Mouse (Mus musculus) liver, embryonic 12.5 days (tissue): ENCODE data around the gene Tmem184c. TPM values are rescaled to one million over a fixed set of nuclear protein-coding genes. Genes with fewer than 3 reads are reported as not detected.
A peak's percentile ranks its signal among the peaks of the same experiment; 100 is the strongest.

ENCODE experiments used
- ATAC-seq: fragments of 200-750 bp; cut with Nextera tagmentation; 2 replicates; pipeline ENCODE4 v1.8.0; 2017; ENCODE audit warnings: moderate number of reproducible peaks, mild to moderate bottlenecking, moderate library complexity
- H3K27ac ChIP-seq: fragments of 300-500 bp; sonication (generic); 2 replicates; pipeline ENCODE4 v1.5.1; 2016; ENCODE audit warnings: mild to moderate bottlenecking
- H3K27me3 ChIP-seq: fragments of 300-500 bp; sonication (generic); replicated peaks from 2 replicates; pipeline ENCODE4 v1.6.1; 2016; ENCODE audit warnings: mild to moderate bottlenecking, moderate library complexity
- H3K36me3 ChIP-seq: fragments of 300-500 bp; sonication (generic); 2 replicates; pipeline ENCODE4 v1.6.1; 2016; ENCODE audit warnings: mild to moderate bottlenecking, moderate library complexity
- H3K4me1 ChIP-seq: fragments of 300-500 bp; sonication (generic); 2 replicates; pipeline ENCODE4 v1.6.1; 2016
- H3K4me2 ChIP-seq: fragments of 300-500 bp; sonication (generic); 2 replicates; pipeline ENCODE4 v1.6.1; 2016; ENCODE audit warnings: mild to moderate bottlenecking, moderate library complexity
- H3K4me3 ChIP-seq: fragments of 300-500 bp; sonication (generic); 2 replicates; pipeline ENCODE4 v1.5.1; 2016; ENCODE audit warnings: mild to moderate bottlenecking, moderate library complexity
- H3K9ac ChIP-seq: fragments of 300-500 bp; sonication (generic); 2 replicates; pipeline ENCODE4 v1.6.1; 2016; ENCODE audit warnings: mild to moderate bottlenecking, moderate library complexity
- H3K9me3 ChIP-seq: fragments of 300-500 bp; sonication (generic); replicated peaks from 2 replicates; pipeline ENCODE4 v1.6.1; 2016; ENCODE audit warnings: mild to moderate bottlenecking, moderate library complexity
- WGBS: fragments of 180-500 bp; shearing (Covaris S2); methylation state at CpG from one replicate; pipeline ENCODE4 v1.1.7; 2016; ENCODE audit not compliant: insufficient replicate concordance; 5-methylcytosine and 5-hydroxymethylcytosine counted together
- polyA plus RNA-seq: library from polyadenylated mRNA; unstranded; fragments of >200 nt; fragmentation: Nextera tagmentation; extraction: Ambion mirVana; gene quantifications from 2 replicates; pipeline ENCODE4 v1.2.1, GENCODE M21; 2016

Tmem184c gene
- 7.8 and 8.4 TPM in 2 replicates for polyA plus RNA-seq

GRCm38 (mm10) chr8:77610374-77610969 lies at the start of gene Tmem184c:
Gene Tmem184c, minus strand, starts transcription at chr8:77610698.
- Histone ChIP-seq H3K4me2 (peak within 1 kb of the TSS; percentile 80), H3K27ac (no peak within 1 kb of the TSS), H3K9me3 (no peaks in the 10 kb centered on the region), H3K4me1 (peaks cover 18% of the 10 kb centered on the region; the same call in 1 of the 2 replicates), H3K4me3 (peak within 1 kb of the TSS; percentile 63), H3K27me3 (no peaks in the 10 kb centered on the region; the same call in 1 of the 2 replicates), H3K36me3 (peaks cover 3% of the 10 kb centered on the region; the same call in 1 of the 2 replicates), H3K9ac (peak within 1 kb of the TSS; percentile 57)
- ATAC-seq: peak; percentile 88
- WGBS: under 1% methylated on average over 36 of the region's 36 CpGs

GRCm38 (mm10) chr8:77659534-77660080 lies 49.1 kb upstream of the Tmem184c start:
- 64% methylated on average over 4 of the region's 4 CpGs for WGBS
- no peak overlapping the region for H3K27ac ChIP-seq
- no peaks in the 10 kb centered on the region for H3K9me3 ChIP-seq
- H3K4me3 ChIP-seq: no peak overlapping the region
- ATAC-seq: no peak
- no peaks in the 10 kb centered on the region for H3K36me3 ChIP-seq
- H3K4me2 ChIP-seq: no peak overlapping the region
- H3K9ac ChIP-seq: no peak overlapping the region
- no peaks in the 10 kb centered on the region for H3K4me1 ChIP-seq
- no peaks in the 10 kb centered on the region for H3K27me3 ChIP-seq

- Histone ChIP-seq H3K4me3 (no peak overlapping the region), H3K4me2 (no peak overlapping the region), H3K9ac (no peak overlapping the region), H3K4me1 (no peaks in the 10 kb centered on the region), H3K27me3 (no peaks in the 10 kb centered on the region), H3K9me3 (no peaks in the 10 kb centered on the region), H3K36me3 (no peaks in the 10 kb centered on the region), H3K27ac (no peak overlapping the region)
- ATAC-seq: no peak
- WGBS: 60% methylated on average over 3 of the region's 3 CpGs
Observed at GRCm38 (mm10) chr8:77658356-77658755, 47.9 kb upstream of the Tmem184c start.

GRCm38 (mm10) chr8:77650646-77651190 lies 40.2 kb upstream of the Tmem184c start:
- H3K27me3 ChIP-seq: no peaks in the 10 kb centered on the region
- H3K9me3 ChIP-seq: no peaks in the 10 kb centered on the region
- H3K36me3 ChIP-seq: no peaks in the 10 kb centered on the region
- no peak overlapping the region for H3K27ac ChIP-seq
- H3K9ac ChIP-seq: no peak overlapping the region
- WGBS: 52% methylated on average over 1 of the region's 1 CpGs
- no peaks in the 10 kb centered on the region for H3K4me1 ChIP-seq
- H3K4me2 ChIP-seq: no peak overlapping the region
- ATAC-seq: no peak
- no peak overlapping the region for H3K4me3 ChIP-seq

- Histone ChIP-seq H3K9ac (no peak overlapping the region), H3K9me3 (no peaks in the 10 kb centered on the region), H3K27ac (no peak overlapping the region), H3K4me3 (no peak overlapping the region), H3K36me3 (no peaks in the 10 kb centered on the region), H3K27me3 (no peaks in the 10 kb centered on the region), H3K4me1 (no peaks in the 10 kb centered on the region), H3K4me2 (no peak overlapping the region)
- no peak for ATAC-seq
- 66% methylated on average over 5 of the region's 5 CpGs for WGBS
Observed at GRCm38 (mm10) chr8:77640093-77640839, 29.8 kb upstream of the Tmem184c start.

- ATAC-seq: no peak
- no peak overlapping the region for H3K9ac ChIP-seq
- H3K4me3 ChIP-seq: no peak overlapping the region
- no peaks in the 10 kb centered on the region for H3K4me1 ChIP-seq
- H3K4me2 ChIP-seq: no peak overlapping the region
- H3K9me3 ChIP-seq: no peaks in the 10 kb centered on the region
- 77% methylated on average over 3 of the region's 3 CpGs for WGBS
- no peak overlapping the region for H3K27ac ChIP-seq
- no peaks in the 10 kb centered on the region for H3K36me3 ChIP-seq
- H3K27me3 ChIP-seq: no peaks in the 10 kb centered on the region
Observed at GRCm38 (mm10) chr8:77637593-77637992, 27.1 kb upstream of the Tmem184c start.

GRCm38 (mm10) chr8:77634035-77634434 lies 23.5 kb upstream of the Tmem184c start:
- WGBS: 56% methylated on average over 5 of the region's 5 CpGs
- H3K9me3 ChIP-seq: no peaks in the 10 kb centered on the region
- H3K9ac ChIP-seq: no peak overlapping the region
- H3K36me3 ChIP-seq: no peaks in the 10 kb centered on the region
- H3K27ac ChIP-seq: no peak overlapping the region
- no peak overlapping the region for H3K4me2 ChIP-seq
- ATAC-seq: no peak
- no peaks in the 10 kb centered on the region for H3K27me3 ChIP-seq
- 0 out of 2 replicates have a peak, but pooled peaks cover 3% of the 10 kb centered on the region for H3K4me1 ChIP-seq
- no peak overlapping the region for H3K4me3 ChIP-seq

- WGBS: 62% methylated on average over 2 of the region's 2 CpGs
- no peak for ATAC-seq
- H3K4me2 ChIP-seq: no peak overlapping the region
Observed at GRCm38 (mm10) chr8:77633211-77633610, 22.7 kb upstream of the Tmem184c start.

GRCm38 (mm10) chr8:77630691-77631090 lies 20.2 kb upstream of the Tmem184c start:
- no peak overlapping the region for H3K4me3 ChIP-seq
- no peaks in the 10 kb centered on the region for H3K27me3 ChIP-seq
- no peak overlapping the region for H3K4me2 ChIP-seq
- no peak overlapping the region for H3K9ac ChIP-seq
- H3K4me1 ChIP-seq: 0 out of 2 replicates have a peak, but pooled peaks cover 3% of the 10 kb centered on the region
- no peak for ATAC-seq
- 65% methylated on average over 3 of the region's 3 CpGs for WGBS
- no peaks in the 10 kb centered on the region for H3K36me3 ChIP-seq
- no peaks in the 10 kb centered on the region for H3K9me3 ChIP-seq
- no peak overlapping the region for H3K27ac ChIP-seq

More at GRCm38 (mm10) chr8:77633211-77633610, 22.7 kb upstream of the Tmem184c start:
- Histone ChIP-seq H3K9me3 (no peaks in the 10 kb centered on the region), H3K27ac (no peak overlapping the region), H3K9ac (no peak overlapping the region), H3K4me1 (0 out of 2 replicates have a peak, but pooled peaks cover 3% of the 10 kb centered on the region), H3K4me3 (no peak overlapping the region), H3K36me3 (no peaks in the 10 kb centered on the region), H3K27me3 (no peaks in the 10 kb centered on the region)

GRCm38 (mm10) chr8:77629858-77630537 lies 19.5 kb upstream of the Tmem184c start:
- Histone ChIP-seq H3K9ac (no peak overlapping the region), H3K27ac (no peak overlapping the region)

GRCm38 (mm10) chr8:77623677-77624209 lies 13.2 kb upstream of the Tmem184c start:
- 75% methylated on average over 7 of the region's 7 CpGs for WGBS
- no peak overlapping the region for H3K27ac ChIP-seq

More at GRCm38 (mm10) chr8:77629858-77630537, 19.5 kb upstream of the Tmem184c start:
- Histone ChIP-seq H3K36me3 (no peaks in the 10 kb centered on the region), H3K4me1 (0 out of 2 replicates have a peak, but pooled peaks cover 3% of the 10 kb centered on the region), H3K4me2 (no peak overlapping the region), H3K4me3 (no peak overlapping the region), H3K9me3 (no peaks in the 10 kb centered on the region), H3K27me3 (no peaks in the 10 kb centered on the region)
- ATAC-seq: no peak
- 15% methylated on average over 15 of the region's 15 CpGs for WGBS

More at GRCm38 (mm10) chr8:77623677-77624209, 13.2 kb upstream of the Tmem184c start:
- H3K27me3 ChIP-seq: 0 out of 2 replicates have a peak, but pooled peaks cover 3% of the 10 kb centered on the region
- no peak overlapping the region for H3K4me2 ChIP-seq
- no peak overlapping the region for H3K4me3 ChIP-seq
- no peaks in the 10 kb centered on the region for H3K9me3 ChIP-seq
- H3K9ac ChIP-seq: no peak overlapping the region
- H3K36me3 ChIP-seq: no peaks in the 10 kb centered on the region
- no peak for ATAC-seq
- no peaks in the 10 kb centered on the region for H3K4me1 ChIP-seq
